Mouse (Mus musculus): ENCODE measurements at regions not wholly inside any gene's neighbourhood (a gene's known extent, or its start where the extent isn't known, plus 50 kb on each side); places are given as distances from the start of the nearest gene placed in this dataset.

DNA sequence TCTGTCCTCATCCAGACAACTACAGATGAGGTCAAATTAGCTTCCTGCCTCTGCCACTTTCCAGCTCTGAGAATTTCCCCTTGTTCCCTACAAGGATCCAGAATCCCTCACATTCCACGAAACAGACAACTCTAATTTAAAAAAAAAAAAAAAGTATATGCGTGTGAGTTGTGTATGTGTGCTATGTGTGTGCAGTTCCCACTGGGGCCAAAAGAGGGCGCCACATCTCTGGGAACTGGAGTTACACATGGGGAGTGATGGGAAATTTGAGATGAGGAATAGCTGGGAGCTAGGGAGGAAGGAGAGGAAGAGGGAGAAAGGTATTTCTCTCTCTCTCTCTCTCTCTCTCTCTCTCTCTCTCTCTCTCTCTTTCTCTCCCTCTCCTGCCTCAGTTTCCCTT, 240.3 kb upstream of the Srrm4 start:
- Histone ChIP-seq H3K4me1 (replicated peaks) (no peaks in the 10 kb centered on the region), H3K9me3 (replicated peaks) (peaks cover 20% of the 10 kb centered on the region), H3K4me3 (replicated peaks) (no peak overlapping the region), H3K9ac (no peak overlapping the region), H3K27ac (no peak overlapping the region), H3K27me3 (no peaks in the 10 kb centered on the region), H3K4me2 (no peak overlapping the region), H3K36me3 (no peaks in the 10 kb centered on the region)
- DNase-seq (no peak), ATAC-seq (ENCODE audit: low read depth) (no peak)
- 55% methylated on average over 3 of the region's 3 CpGs for WGBS (ENCODE audit: insufficient replicate concordance)

DNA sequence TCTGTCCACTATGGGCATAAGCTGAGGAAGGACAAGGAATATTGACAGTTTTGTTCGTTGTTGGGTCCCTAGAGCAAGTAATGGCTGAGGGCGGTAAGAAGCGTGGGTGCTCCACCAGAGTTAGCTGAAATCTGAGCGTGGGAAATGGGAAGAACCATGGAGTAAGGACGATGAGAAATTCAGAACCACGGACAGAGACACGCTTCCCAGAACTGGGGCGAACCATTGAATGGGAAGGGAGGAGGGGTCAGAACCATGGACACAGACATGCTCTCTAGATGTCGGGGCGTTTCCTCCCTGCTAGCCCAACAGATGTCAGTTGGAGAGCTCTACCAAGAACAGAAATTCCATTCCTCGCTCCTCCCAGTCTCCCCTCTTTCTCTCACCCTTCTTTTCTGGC, 238.2 kb upstream of the Srrm4 start:
- 6% methylated on average over 11 of the region's 11 CpGs for WGBS (ENCODE audit: insufficient replicate concordance)
- H3K4me2 ChIP-seq = no peak overlapping the region
- no peak overlapping the region for H3K4me3 ChIP-seq (replicated peaks)
- H3K9ac ChIP-seq = no peak overlapping the region
- H3K4me1 ChIP-seq (replicated peaks) = no peaks in the 10 kb centered on the region
- no peaks in the 10 kb centered on the region for H3K27me3 ChIP-seq
- no peak overlapping the region for H3K27ac ChIP-seq
- no peaks in the 10 kb centered on the region for H3K36me3 ChIP-seq
- no peak for DNase-seq
- H3K9me3 ChIP-seq (replicated peaks) = peaks cover 25% of the 10 kb centered on the region
- no peak for ATAC-seq (ENCODE audit: low read depth)

DNA sequence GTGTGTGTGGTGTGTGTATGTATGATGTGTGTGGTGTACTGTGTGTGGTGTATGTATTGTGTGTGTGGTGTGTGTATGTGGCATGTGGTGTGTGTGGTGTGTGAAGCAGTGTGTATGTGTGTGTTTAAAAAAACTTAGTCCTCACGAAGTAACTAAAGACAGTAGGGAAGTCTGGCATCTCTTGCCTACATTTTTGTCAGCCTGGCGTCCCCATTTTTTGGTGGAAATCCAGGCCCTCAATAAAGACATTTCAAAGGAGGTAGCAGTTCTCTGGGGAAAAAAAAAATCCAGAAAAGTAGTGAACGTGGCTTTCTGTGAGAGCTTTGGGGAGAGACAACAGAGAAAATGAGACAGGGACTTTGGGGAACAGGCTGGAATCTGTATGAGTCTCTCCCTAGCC, 231.6 kb upstream of the Srrm4 start:
- WGBS (ENCODE audit: insufficient replicate concordance) = 56% methylated on average over 3 of the region's 3 CpGs
- no peak for ATAC-seq (ENCODE audit: low read depth)

DNA sequence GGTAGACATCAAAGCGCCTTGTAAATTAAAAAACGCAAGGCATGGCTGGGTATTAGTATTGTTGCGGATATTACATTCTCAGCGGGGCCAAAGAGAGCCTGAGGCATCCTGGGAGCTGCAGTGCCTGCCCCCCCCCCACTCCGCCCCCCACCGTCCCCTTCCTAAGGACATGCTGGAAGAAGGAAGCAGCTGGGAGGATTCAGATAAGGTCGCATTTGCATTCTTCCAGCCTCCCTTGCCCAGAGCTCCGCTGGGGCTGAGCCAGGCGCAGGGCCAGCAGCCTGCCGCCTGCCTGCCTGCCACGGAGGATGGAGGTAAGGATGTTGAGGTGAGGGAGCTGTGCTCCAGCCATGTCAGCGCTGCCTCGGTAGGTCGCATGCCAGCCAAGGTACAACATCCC, 230.5 kb upstream of the Srrm4 start:
- no peak for ATAC-seq (ENCODE audit: low read depth)
- Histone ChIP-seq H3K27ac (no peak overlapping the region), H3K9me3 (replicated peaks) (peaks cover 21% of the 10 kb centered on the region), H3K27me3 (no peaks in the 10 kb centered on the region), H3K36me3 (no peaks in the 10 kb centered on the region), H3K9ac (no peak overlapping the region), H3K4me3 (replicated peaks) (no peak overlapping the region), H3K4me1 (replicated peaks) (no peaks in the 10 kb centered on the region), H3K4me2 (no peak overlapping the region)
- 18% methylated on average over 14 of the region's 14 CpGs for WGBS (ENCODE audit: insufficient replicate concordance)
- no peak for DNase-seq

More for the DNA sequence above, 231.6 kb upstream of the Srrm4 start:
- no peak overlapping the region for H3K4me3 ChIP-seq (replicated peaks)
- no peak overlapping the region for H3K4me2 ChIP-seq
- no peaks in the 10 kb centered on the region for H3K36me3 ChIP-seq
- no peak for DNase-seq
- H3K9ac ChIP-seq = no peak overlapping the region
- no peaks in the 10 kb centered on the region for H3K4me1 ChIP-seq (replicated peaks)
- H3K27me3 ChIP-seq = no peaks in the 10 kb centered on the region
- H3K27ac ChIP-seq = no peak overlapping the region
- H3K9me3 ChIP-seq (replicated peaks) = peaks cover 24% of the 10 kb centered on the region

DNA sequence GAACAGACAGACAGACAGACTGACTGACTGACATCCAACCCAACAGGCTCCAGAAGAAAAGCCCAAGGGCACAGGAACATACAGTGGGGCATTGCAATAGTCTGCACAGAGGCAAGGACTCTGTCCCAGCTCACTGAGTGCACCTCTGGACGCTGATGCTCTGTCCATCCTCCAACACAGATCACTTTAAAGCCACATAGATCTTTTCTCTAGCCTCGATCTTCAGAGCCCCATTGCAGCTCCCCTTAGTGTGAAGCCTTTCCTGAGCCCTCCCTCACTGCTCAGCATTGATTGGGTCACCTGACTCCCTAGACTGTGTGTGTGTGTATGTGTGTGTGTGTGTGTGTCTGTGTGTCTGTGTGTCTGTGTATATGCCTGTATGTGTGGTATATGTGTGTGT, 218.2 kb upstream of the Srrm4 start:
- Histone ChIP-seq H3K27me3 (no peaks in the 10 kb centered on the region), H3K27ac (no peak overlapping the region), H3K9ac (no peak overlapping the region), H3K36me3 (no peaks in the 10 kb centered on the region), H3K4me2 (no peak overlapping the region), H3K4me3 (replicated peaks) (no peak overlapping the region), H3K9me3 (replicated peaks) (peaks cover 7% of the 10 kb centered on the region; the same call in 1 of the 2 replicates), H3K4me1 (replicated peaks) (no peaks in the 10 kb centered on the region)
- 51% methylated on average over 2 of the region's 2 CpGs for WGBS (ENCODE audit: insufficient replicate concordance)
- no peak for ATAC-seq (ENCODE audit: low read depth)
- no peak for DNase-seq

DNA sequence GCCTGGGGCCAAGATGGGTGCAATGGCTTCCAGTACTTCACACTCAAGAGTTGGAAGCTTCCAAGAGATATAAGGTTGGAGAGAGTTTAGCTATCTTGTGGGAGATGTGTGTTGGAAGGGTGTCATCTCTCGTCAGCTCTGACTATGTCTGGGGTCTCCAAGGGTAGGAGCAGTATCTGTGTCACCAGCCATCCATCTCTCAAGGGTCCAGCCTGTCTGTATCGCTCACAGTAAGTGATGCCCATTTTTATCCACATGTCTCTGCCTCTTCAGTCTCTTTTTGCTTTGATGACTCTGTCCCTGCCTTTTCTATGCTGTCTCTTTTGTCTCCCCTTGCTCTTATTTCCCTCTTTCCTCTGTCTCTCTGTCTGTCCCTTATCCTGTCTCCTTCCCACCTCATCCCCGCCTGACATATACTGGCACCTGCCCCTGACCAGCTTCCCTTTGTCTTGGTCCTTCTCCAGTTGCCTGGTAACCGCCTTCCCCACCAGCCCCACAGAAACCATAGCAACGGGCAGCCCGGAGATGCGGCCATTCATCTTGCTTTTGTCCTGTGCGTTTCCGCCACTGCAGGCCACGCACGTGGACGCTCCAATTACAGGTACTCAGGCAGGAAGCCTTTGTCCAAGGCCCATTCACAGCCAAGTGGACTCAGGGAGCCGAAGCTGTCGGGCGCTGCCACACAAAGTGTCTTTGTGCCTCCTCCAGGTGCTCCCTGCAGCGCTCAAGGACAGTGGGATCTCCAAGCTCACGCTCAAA, 217.6 kb upstream of the Srrm4 start:
- Histone ChIP-seq H3K27me3 (no peaks in the 10 kb centered on the region), H3K36me3 (no peaks in the 10 kb centered on the region), H3K27ac (no peak overlapping the region), H3K9ac (no peak overlapping the region), H3K4me1 (replicated peaks) (no peaks in the 10 kb centered on the region), H3K9me3 (replicated peaks) (peaks cover 5% of the 10 kb centered on the region; the same call in 1 of the 2 replicates), H3K4me3 (replicated peaks) (no peak overlapping the region), H3K4me2 (no peak overlapping the region)
- 55% methylated on average over 17 of the region's 17 CpGs for WGBS (ENCODE audit: insufficient replicate concordance)
- DNase-seq (no peak), ATAC-seq (ENCODE audit: low read depth) (no peak)

DNA sequence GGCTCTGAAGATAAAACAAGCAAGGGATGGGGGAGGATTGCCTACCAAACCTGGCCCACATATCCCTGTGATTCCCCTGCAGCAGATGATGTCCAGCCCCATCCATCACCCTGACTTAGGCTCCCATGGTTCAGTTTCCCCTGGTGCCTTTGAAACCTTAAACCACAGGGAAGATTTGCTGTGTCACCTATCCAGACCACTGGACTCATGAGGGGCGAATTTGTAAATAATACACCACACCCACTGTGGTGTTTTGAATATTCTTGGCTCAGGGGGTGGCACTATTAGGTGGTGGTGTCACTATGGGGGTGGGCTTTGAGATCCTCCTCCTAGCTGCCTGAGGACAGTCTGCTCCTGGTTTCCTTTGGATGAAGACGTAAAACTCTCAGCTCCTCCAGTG, 205.8 kb upstream of the Srrm4 start:
- WGBS (ENCODE audit: insufficient replicate concordance) = 24% methylated on average over 2 of the region's 2 CpGs
- Histone ChIP-seq H3K4me2 (no peak overlapping the region), H3K27me3 (no peaks in the 10 kb centered on the region), H3K9ac (no peak overlapping the region), H3K9me3 (replicated peaks) (0 out of 2 replicates have a peak, but pooled peaks cover 14% of the 10 kb centered on the region), H3K4me1 (replicated peaks) (no peaks in the 10 kb centered on the region), H3K36me3 (no peaks in the 10 kb centered on the region), H3K27ac (no peak overlapping the region), H3K4me3 (replicated peaks) (no peak overlapping the region)
- no peak for ATAC-seq (ENCODE audit: low read depth)
- DNase-seq = no peak

DNA sequence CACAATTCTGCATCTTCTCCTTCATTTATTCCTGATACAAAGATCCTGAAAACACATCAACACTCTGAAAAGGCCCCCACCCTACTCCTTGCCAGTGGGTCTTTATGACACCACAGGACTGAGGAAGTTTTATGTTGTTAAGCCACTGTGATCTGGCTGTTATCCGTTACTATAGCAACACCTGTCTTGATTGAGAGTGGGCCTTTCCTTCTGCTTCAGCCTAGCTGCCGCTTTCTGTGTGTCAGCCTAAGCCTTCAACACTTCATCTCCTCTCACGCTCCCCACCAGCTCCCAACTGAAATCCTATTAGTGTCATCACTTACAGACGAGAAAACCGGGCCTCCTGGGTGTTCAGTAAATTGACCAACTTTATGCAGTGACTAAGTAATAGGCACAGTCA, 203.6 kb upstream of the Srrm4 start:
- H3K4me3 ChIP-seq (replicated peaks) = no peak overlapping the region
- no peak for DNase-seq
- WGBS (ENCODE audit: insufficient replicate concordance) = 54% methylated on average over 5 of the region's 5 CpGs

DNA sequence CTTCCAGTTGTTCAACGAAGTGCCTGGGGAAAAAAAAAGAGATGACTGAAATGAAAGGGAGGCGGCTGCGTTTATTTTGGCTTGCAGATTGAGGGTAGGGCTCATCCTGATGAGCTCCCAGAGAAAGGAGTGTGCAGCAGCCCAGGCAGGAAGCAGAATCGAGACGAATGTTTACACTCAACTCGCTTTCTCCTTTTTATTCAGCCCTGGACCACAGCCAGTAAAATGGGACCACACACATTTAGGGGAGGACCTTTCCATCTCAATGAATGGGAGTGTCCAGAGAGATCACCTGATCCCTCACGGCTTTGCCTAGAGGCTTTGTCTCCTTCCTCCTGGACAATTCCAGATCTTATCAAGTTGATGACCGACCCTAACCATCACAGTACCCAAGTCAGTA, 198.8 kb upstream of the Srrm4 start:
- ATAC-seq (ENCODE audit: low read depth) = no peak
- peaks cover 24% of the 10 kb centered on the region; the same call in 1 of the 2 replicates for H3K9me3 ChIP-seq (replicated peaks)
- H3K4me2 ChIP-seq = no peak overlapping the region
- H3K4me3 ChIP-seq (replicated peaks) = no peak overlapping the region
- H3K36me3 ChIP-seq = no peaks in the 10 kb centered on the region
- H3K4me1 ChIP-seq (replicated peaks) = no peaks in the 10 kb centered on the region
- no peak overlapping the region for H3K27ac ChIP-seq
- no peaks in the 10 kb centered on the region for H3K27me3 ChIP-seq
- DNase-seq = no peak
- no peak overlapping the region for H3K9ac ChIP-seq
- 60% methylated on average over 8 of the region's 8 CpGs for WGBS (ENCODE audit: insufficient replicate concordance)

More for the DNA sequence above, 203.6 kb upstream of the Srrm4 start:
- Histone ChIP-seq H3K4me2 (no peak overlapping the region), H3K4me1 (replicated peaks) (no peaks in the 10 kb centered on the region), H3K9me3 (replicated peaks) (0 out of 2 replicates have a peak, but pooled peaks cover 13% of the 10 kb centered on the region), H3K27ac (no peak overlapping the region), H3K36me3 (no peaks in the 10 kb centered on the region), H3K27me3 (no peaks in the 10 kb centered on the region), H3K9ac (no peak overlapping the region)
- no peak for ATAC-seq (ENCODE audit: low read depth)

DNA sequence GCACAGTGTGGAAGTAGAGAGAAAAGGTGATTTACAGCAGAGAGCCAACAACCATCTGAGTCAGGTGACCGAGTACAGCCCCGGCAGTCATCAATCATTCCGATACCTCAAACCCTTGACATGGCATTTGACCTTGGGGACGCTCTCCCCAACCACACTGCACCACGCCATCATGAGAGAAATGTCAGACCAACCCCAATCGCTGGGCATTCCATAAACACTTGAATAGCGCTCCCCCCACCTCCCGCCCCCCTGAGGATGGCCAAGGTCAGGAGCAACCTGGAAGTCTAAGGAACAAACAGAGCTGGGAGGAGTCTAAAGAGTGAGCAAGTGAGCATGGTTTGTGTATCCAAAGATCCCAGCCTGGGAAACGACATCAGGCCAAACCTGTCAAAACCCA, 198.2 kb upstream of the Srrm4 start:
- no peak for ATAC-seq (ENCODE audit: low read depth)
- Histone ChIP-seq H3K9ac (no peak overlapping the region), H3K27me3 (no peaks in the 10 kb centered on the region), H3K4me2 (no peak overlapping the region), H3K4me1 (replicated peaks) (no peaks in the 10 kb centered on the region), H3K36me3 (no peaks in the 10 kb centered on the region), H3K9me3 (replicated peaks) (peaks cover 29% of the 10 kb centered on the region; the same call in 1 of the 2 replicates), H3K27ac (no peak overlapping the region), H3K4me3 (replicated peaks) (no peak overlapping the region)
- 68% methylated on average over 9 of the region's 9 CpGs for WGBS (ENCODE audit: insufficient replicate concordance)
- no peak for DNase-seq

DNA sequence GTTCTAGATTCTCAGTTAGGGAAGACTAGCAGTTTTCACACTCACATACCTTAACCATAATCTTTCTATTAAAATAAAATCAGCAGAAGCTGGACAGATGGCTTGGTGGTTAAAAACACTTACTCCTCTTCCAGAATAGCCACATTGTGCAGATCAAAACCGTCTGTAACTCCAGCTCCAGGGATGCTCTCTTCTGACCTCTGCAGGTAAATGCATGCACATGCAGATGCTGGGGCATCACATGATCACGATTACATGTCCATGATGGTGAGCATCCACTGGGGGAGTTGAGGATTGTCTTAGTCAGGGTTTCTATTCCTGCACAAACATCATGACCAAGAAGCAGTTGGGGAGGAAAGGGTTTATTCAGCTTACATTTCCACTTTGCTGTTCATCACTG, 184.8 kb upstream of the Srrm4 start:
- Histone ChIP-seq H3K27ac (no peak overlapping the region), H3K9ac (no peak overlapping the region), H3K4me1 (replicated peaks) (no peaks in the 10 kb centered on the region), H3K27me3 (no peaks in the 10 kb centered on the region), H3K4me3 (replicated peaks) (no peak overlapping the region), H3K9me3 (replicated peaks) (peaks cover 9% of the 10 kb centered on the region; the same call in 1 of the 2 replicates), H3K4me2 (no peak overlapping the region), H3K36me3 (no peaks in the 10 kb centered on the region)
- WGBS (ENCODE audit: insufficient replicate concordance) = 36% methylated on average over 2 of the region's 2 CpGs
- no peak for DNase-seq
- no peak for ATAC-seq (ENCODE audit: low read depth)

DNA sequence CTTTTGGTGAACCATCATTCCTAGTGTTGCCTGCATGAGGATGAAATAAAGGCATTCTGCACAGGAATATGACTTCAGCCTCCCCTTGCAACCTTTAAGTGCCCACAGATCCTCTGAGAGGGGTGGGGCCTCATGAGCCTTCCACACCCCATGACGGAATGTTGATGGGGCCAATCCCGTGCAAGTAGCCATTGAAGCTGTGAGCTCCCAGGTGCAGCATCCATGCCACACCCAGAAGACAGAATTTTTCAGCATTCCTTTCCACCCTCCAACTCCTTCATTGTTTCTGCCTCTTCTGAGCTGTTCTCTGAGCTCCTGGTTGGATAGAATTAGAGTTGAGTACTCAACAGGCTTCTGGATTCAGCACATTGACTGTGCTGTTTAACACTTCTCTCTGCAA, 174.6 kb upstream of the Srrm4 start:
- H3K27ac ChIP-seq = no peak overlapping the region
- no peaks in the 10 kb centered on the region for H3K4me1 ChIP-seq (replicated peaks)
- H3K4me2 ChIP-seq = no peak overlapping the region
- ATAC-seq (ENCODE audit: low read depth) = no peak
- no peaks in the 10 kb centered on the region for H3K36me3 ChIP-seq
- no peaks in the 10 kb centered on the region for H3K27me3 ChIP-seq
- no peak overlapping the region for H3K9ac ChIP-seq
- H3K4me3 ChIP-seq (replicated peaks) = no peak overlapping the region
- no peak for DNase-seq
- no peaks in the 10 kb centered on the region for H3K9me3 ChIP-seq (replicated peaks)
- WGBS (ENCODE audit: insufficient replicate concordance) = 58% methylated on average over 2 of the region's 2 CpGs
